Mouse (Mus musculus) forebrain, embryonic 14.5 days (tissue): ENCODE measurements at regions not wholly inside any gene's neighbourhood (a gene's known extent, or its start where the extent isn't known, plus 50 kb on each side); places are given as distances from the start of the nearest gene placed in this dataset.
A peak's percentile ranks its signal among the peaks of the same experiment; 100 is the strongest.

Experiments used
- ATAC-seq: fragments of 200-750 bp; cut with Nextera tagmentation; 2 replicates; pipeline ENCODE4 v1.8.0; 2017; ENCODE audit warnings: mild to moderate bottlenecking, moderate library complexity
- DNase-seq: peaks from one replicate; pipeline ENCODE4 v3.0.0-alpha.2; 2015; ENCODE audit warnings: low spot score
- H3K27ac ChIP-seq: fragments of 300-500 bp; sonication (generic); 2 replicates; pipeline ENCODE4 v1.5.1; 2014; ENCODE audit warnings: low read depth, mild to moderate bottlenecking, control low read depth, low read length, moderate library complexity
- H3K27me3 ChIP-seq: fragments of 300-500 bp; sonication (generic); replicated peaks from 2 replicates; pipeline ENCODE4 v1.6.1; 2014; ENCODE audit warnings: low read length, control low read depth, mixed read lengths; ENCODE audit not compliant: control insufficient read depth, insufficient read depth
- H3K36me3 ChIP-seq: fragments of 300-500 bp; sonication (generic); 2 replicates; pipeline ENCODE4 v1.6.1; 2014; ENCODE audit warnings: low read length, control low read depth; ENCODE audit not compliant: control insufficient read depth, insufficient read depth
- H3K4me1 ChIP-seq: fragments of 300-500 bp; sonication (generic); 2 replicates; pipeline ENCODE4 v1.6.1; 2014; ENCODE audit warnings: antibody characterized with exemption, low read length, control low read depth; ENCODE audit not compliant: control insufficient read depth, insufficient read depth
- H3K4me2 ChIP-seq: fragments of 300-500 bp; sonication (generic); 2 replicates; pipeline ENCODE4 v1.6.1; 2014; ENCODE audit warnings: mild to moderate bottlenecking, control low read depth, low read length
- H3K4me3 ChIP-seq: fragments of 300-500 bp; sonication (generic); 2 replicates; pipeline ENCODE4 v1.5.1; 2014; ENCODE audit warnings: low read depth, low read length, control low read depth
- H3K9ac ChIP-seq: fragments of 300-500 bp; sonication (generic); 2 replicates; pipeline ENCODE4 v1.6.1; 2014; ENCODE audit warnings: mild to moderate bottlenecking, low read length, control low read depth, moderate library complexity
- H3K9me3 ChIP-seq: fragments of 300-500 bp; sonication (generic); replicated peaks from 2 replicates; pipeline ENCODE4 v1.6.1; 2016; ENCODE audit warnings: low read length, control low read depth, mixed read lengths; ENCODE audit not compliant: control insufficient read depth
- WGBS: fragments of 180-500 bp; shearing (Covaris S2); extraction: QIAGEN DNeasy Blood & Tissue Kit; methylation state at CpG from one replicate; pipeline ENCODE4 v1.1.7; 2014; 5-methylcytosine and 5-hydroxymethylcytosine counted together

GRCm38 (mm10) chr17:94424811-94425210 is 325.0 kb downstream of the Mettl4 start:
- Histone ChIP-seq H3K9ac (no peak overlapping the region), H3K27ac (no peak overlapping the region), H3K9me3 (no peaks in the 10 kb centered on the region), H3K36me3 (no peaks in the 10 kb centered on the region), H3K4me3 (no peak overlapping the region), H3K4me2 (no peak overlapping the region), H3K4me1 (no peaks in the 10 kb centered on the region), H3K27me3 (no peaks in the 10 kb centered on the region)
- WGBS: 73% methylated on average over 2 of the region's 2 CpGs
- ATAC-seq (no peak), DNase-seq (no peak)

DNA sequence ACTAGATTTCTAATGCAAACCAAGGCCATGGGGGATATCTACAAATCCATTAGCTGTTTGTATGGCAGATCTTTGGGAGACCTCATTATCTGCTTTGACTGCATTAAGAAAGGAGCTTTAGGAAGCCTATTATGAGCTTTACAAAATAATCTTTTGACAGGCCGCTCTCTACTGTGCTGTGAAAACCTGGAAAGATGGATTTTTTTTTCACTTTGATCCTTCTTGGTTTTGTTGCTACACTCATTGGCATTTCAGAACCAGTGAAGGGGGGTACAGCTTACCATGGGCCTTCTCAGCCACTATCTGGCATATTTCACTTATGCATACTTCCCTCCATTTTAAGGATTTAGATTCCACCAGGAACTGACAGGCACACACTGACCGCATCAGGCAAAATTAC is 366.8 kb downstream of the Mettl4 start:
- Histone ChIP-seq H3K27me3 (no peaks in the 10 kb centered on the region), H3K4me2 (no peak overlapping the region), H3K4me3 (no peak overlapping the region), H3K36me3 (no peaks in the 10 kb centered on the region), H3K9me3 (no peaks in the 10 kb centered on the region), H3K9ac (no peak overlapping the region), H3K4me1 (no peaks in the 10 kb centered on the region), H3K27ac (no peak overlapping the region)
- ATAC-seq (no peak), DNase-seq (peak; percentile 2)
- WGBS: 61% methylated on average over 2 of the region's 2 CpGs

GRCm38 (mm10) chr17:94335688-94336087 is 414.1 kb downstream of the Mettl4 start:
- no peak overlapping the region for H3K27ac ChIP-seq
- WGBS: 79% methylated on average over 2 of the region's 2 CpGs
- H3K9ac ChIP-seq: no peak overlapping the region
- DNase-seq (no peak), ATAC-seq (no peak)
- H3K36me3 ChIP-seq: no peaks in the 10 kb centered on the region
- no peak overlapping the region for H3K4me2 ChIP-seq
- no peaks in the 10 kb centered on the region for H3K9me3 ChIP-seq
- no peaks in the 10 kb centered on the region for H3K4me1 ChIP-seq
- no peaks in the 10 kb centered on the region for H3K27me3 ChIP-seq
- no peak overlapping the region for H3K4me3 ChIP-seq

DNA sequence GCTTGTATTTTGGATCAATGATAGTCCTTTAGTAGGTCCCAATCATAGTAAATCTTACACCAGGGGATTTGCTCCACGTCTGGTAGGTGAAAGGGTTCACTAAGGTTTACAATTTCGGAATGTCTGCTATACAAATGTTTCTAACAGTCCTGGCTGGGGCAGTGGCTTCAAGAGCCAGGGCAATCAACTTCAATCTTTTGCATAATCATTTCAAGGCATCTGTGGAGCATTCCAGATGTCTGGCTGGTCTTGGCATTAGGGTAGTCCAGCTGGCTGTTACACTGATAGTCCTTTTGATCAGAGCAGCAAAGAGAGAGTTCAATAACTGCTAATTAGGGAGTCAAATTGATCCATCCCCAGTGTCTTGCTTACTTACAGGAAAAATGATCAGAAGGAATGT is 423.6 kb downstream of the Mettl4 start:
- 82% methylated on average over 2 of the region's 2 CpGs for WGBS
- H3K9me3 ChIP-seq: no peaks in the 10 kb centered on the region
- DNase-seq: no peak

GRCm38 (mm10) chr17:94291221-94291620 is 458.6 kb downstream of the Mettl4 start:
- H3K27ac ChIP-seq: no peak overlapping the region
- no peaks in the 10 kb centered on the region for H3K9me3 ChIP-seq
- H3K4me3 ChIP-seq: no peak overlapping the region
- DNase-seq (no peak), ATAC-seq (no peak)
- no peaks in the 10 kb centered on the region for H3K36me3 ChIP-seq
- no peaks in the 10 kb centered on the region for H3K4me1 ChIP-seq
- H3K4me2 ChIP-seq: no peak overlapping the region
- 82% methylated on average over 3 of the region's 3 CpGs for WGBS
- H3K9ac ChIP-seq: no peak overlapping the region
- H3K27me3 ChIP-seq: no peaks in the 10 kb centered on the region

More for the DNA sequence above, 423.6 kb downstream of the Mettl4 start:
- H3K4me1 ChIP-seq: no peaks in the 10 kb centered on the region
- no peaks in the 10 kb centered on the region for H3K27me3 ChIP-seq
- no peak overlapping the region for H3K27ac ChIP-seq
- ATAC-seq: no peak
- no peak overlapping the region for H3K9ac ChIP-seq
- no peak overlapping the region for H3K4me3 ChIP-seq
- H3K36me3 ChIP-seq: no peaks in the 10 kb centered on the region
- no peak overlapping the region for H3K4me2 ChIP-seq

DNA sequence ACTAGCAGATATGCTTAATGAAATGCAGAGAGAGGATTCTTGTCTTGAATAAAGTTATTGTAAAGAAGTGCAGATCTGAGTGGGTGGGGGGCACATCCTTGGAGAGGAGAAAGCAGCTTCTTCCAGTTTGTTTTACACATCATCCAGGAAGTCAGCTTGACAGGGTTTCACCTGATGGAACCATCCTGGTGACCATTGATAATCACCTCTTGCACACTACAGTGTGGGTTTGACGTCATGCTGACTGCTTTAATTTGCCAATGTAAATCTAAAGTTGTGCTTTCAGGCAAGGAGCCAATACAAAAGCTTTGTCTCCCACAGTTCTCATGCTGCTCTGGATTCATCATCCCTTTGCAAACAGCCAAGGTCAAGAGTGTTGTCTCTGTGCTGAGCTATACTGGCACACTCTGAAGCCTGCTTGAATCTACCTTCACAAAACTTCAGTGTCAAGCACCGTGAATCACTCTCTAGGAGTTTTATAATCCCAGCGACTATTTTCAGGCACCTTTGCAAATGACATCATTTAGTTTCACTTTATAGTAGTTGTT is 462.1 kb downstream of the Mettl4 start:
- WGBS: 61% methylated on average over 3 of the region's 3 CpGs
- Histone ChIP-seq H3K4me2 (no peak overlapping the region), H3K27me3 (no peaks in the 10 kb centered on the region), H3K27ac (no peak overlapping the region), H3K4me3 (no peak overlapping the region), H3K9me3 (no peaks in the 10 kb centered on the region), H3K4me1 (no peaks in the 10 kb centered on the region), H3K9ac (no peak overlapping the region), H3K36me3 (no peaks in the 10 kb centered on the region)
- no peak for ATAC-seq
- peak; percentile 1 for DNase-seq

- no peak overlapping the region for H3K4me2 ChIP-seq
- no peaks in the 10 kb centered on the region for H3K9me3 ChIP-seq
- no peak for DNase-seq
- no peak for ATAC-seq
- no peaks in the 10 kb centered on the region for H3K27me3 ChIP-seq
- H3K27ac ChIP-seq: no peak overlapping the region
- no peak overlapping the region for H3K9ac ChIP-seq
- no peaks in the 10 kb centered on the region for H3K36me3 ChIP-seq
- H3K4me1 ChIP-seq: no peaks in the 10 kb centered on the region
- H3K4me3 ChIP-seq: no peak overlapping the region
Observed at GRCm38 (mm10) chr17:94276851-94277250, 473.0 kb downstream of the Mettl4 start.

- H3K36me3 ChIP-seq: no peaks in the 10 kb centered on the region
- no peak for ATAC-seq
- no peak overlapping the region for H3K4me2 ChIP-seq
- no peak for DNase-seq
- H3K27me3 ChIP-seq: no peaks in the 10 kb centered on the region
- no peaks in the 10 kb centered on the region for H3K4me1 ChIP-seq
- no peaks in the 10 kb centered on the region for H3K9me3 ChIP-seq
- no peak overlapping the region for H3K9ac ChIP-seq
- H3K27ac ChIP-seq: no peak overlapping the region
- no peak overlapping the region for H3K4me3 ChIP-seq
Observed at GRCm38 (mm10) chr17:94269756-94270155, 480.1 kb downstream of the Mettl4 start.

DNA sequence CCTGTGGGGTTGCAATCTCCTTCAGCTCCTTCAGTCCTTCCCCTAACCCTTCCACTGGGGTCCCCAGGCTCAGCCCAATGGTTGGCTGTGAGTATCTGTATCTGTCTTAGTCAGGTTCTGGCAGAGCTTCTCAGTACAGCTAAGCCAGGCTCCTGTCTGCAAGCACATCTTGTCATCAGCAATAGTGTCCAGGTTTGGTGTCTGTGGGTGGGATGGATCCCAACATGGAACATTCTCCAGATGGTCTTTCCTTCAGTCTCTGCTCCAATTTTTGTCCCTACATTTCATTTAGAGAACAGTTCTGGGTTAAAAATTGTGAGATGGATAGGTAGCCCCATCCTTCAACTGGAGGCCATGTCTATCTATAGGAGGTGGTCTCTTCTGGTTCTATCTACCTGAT is 494.2 kb downstream of the Mettl4 start:
- Histone ChIP-seq H3K27me3 (no peaks in the 10 kb centered on the region), H3K27ac (no peak overlapping the region), H3K4me2 (no peak overlapping the region), H3K9me3 (no peaks in the 10 kb centered on the region), H3K4me1 (no peaks in the 10 kb centered on the region), H3K4me3 (no peak overlapping the region), H3K36me3 (no peaks in the 10 kb centered on the region), H3K9ac (no peak overlapping the region)
- ATAC-seq (no peak), DNase-seq (no peak)
